Mouse (Mus musculus) lung, adult 2 months (tissue): ENCODE measurements around the gene Esrp2.

Source experiments
- CTCF ChIP-seq: fragments of 200-500 bp; IDR thresholded peaks from 2 replicates; pipeline ENCODE4 v1.5.1; 2011; ENCODE audit warnings: mild to moderate bottlenecking, low read length, control low read depth; ENCODE audit not compliant: insufficient read depth
- POLR2A ChIP-seq: fragments of 200-500 bp; IDR thresholded peaks from 2 replicates; pipeline ENCODE4 v1.6.1; 2011; ENCODE audit warnings: low read depth, mild to moderate bottlenecking, control low read depth, low read length, borderline replicate concordance; ENCODE audit errors: extremely low read depth

DNA sequence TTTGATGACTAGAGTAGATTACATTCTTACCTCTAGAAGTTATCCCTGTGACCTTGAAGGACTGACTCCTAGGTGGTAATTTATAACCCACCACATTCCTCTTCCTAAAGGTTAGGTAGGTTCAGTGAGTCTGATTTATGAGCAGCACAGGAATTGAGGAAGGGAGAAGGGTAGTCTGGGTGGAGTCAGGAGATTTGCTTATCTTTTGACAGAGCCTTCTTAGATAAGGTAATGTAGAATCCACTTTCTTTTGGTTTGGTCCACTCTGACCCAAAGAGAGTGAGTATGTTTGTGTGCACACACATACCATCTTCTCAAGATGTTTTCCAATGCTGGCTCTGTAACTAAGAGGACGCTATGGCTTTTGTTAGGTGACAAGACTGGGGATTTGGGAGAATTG, 40.8 kb upstream of the Esrp2 start:
- TF ChIP-seq CTCF: no peak
- TF ChIP-seq POLR2A: no peak
